Mouse (Mus musculus) right cerebral cortex, postnatal 36 days (tissue): Measurements from ENCODE around the gene Syt8.
"Not testable (repeated sequence)": the region's sequence is repeated elsewhere in the genome, so short reads cannot be mapped to it uniquely, and the experiment has no call there.

Experiments
- DNase-seq, 2 experiments: peaks; one replicate each; pipeline ENCODE4 v3.0.0; 2022; ENCODE audit warnings: low spot score in 2 of 2, mixed read lengths in 1 of 2

The Syt8 gene

GRCm38 (mm10) chr7:142434137-142434865 is at the start of gene Syt8:
Gene Syt8, plus strand, starts transcription at chr7:142434850.
- no peak for DNase-seq

GRCm38 (mm10) chr7:142385742-142386403 is 48.8 kb upstream of the Syt8 start:
- DNase-seq = no peak

GRCm38 (mm10) chr7:142386621-142387201 is 47.9 kb upstream of the Syt8 start:
- DNase-seq = no peak

GRCm38 (mm10) chr7:142387419-142388148 is 47.1 kb upstream of the Syt8 start, which contains the start of gene Ctsd:
Gene Ctsd, minus strand, starts transcription at chr7:142388038.
- DNase-seq = peak; percentile 96 to 97

GRCm38 (mm10) chr7:142388198-142388597 is 46.5 kb upstream of the Syt8 start:
- DNase-seq = no peak

GRCm38 (mm10) chr7:142388740-142389139 is 45.9 kb upstream of the Syt8 start:
- no peak for DNase-seq

- no peak for DNase-seq
Measured at GRCm38 (mm10) chr7:142389961-142390650, 44.5 kb upstream of the Syt8 start.

- no peak for DNase-seq
Measured at GRCm38 (mm10) chr7:142391108-142391507, 43.5 kb upstream of the Syt8 start.

GRCm38 (mm10) chr7:142391609-142392008 is 43.0 kb upstream of the Syt8 start:
- no peak for DNase-seq

- no peak for DNase-seq
Measured at GRCm38 (mm10) chr7:142393191-142393590, 41.5 kb upstream of the Syt8 start.

GRCm38 (mm10) chr7:142394261-142395190 is 40.1 kb upstream of the Syt8 start:
- DNase-seq = no peak

- DNase-seq = no peak
Measured at GRCm38 (mm10) chr7:142395472-142395871, 39.2 kb upstream of the Syt8 start.

GRCm38 (mm10) chr7:142396611-142397010 is 38.0 kb upstream of the Syt8 start:
- no peak for DNase-seq

- no peak for DNase-seq
Measured at GRCm38 (mm10) chr7:142398052-142398451, 36.6 kb upstream of the Syt8 start.

- no peak for DNase-seq
Measured at GRCm38 (mm10) chr7:142399250-142399649, 35.4 kb upstream of the Syt8 start.

- DNase-seq = peak in 1 of 2 experiments; percentile 56
Measured at GRCm38 (mm10) chr7:142400112-142400749, 34.4 kb upstream of the Syt8 start.

GRCm38 (mm10) chr7:142400750-142401142 is 33.9 kb upstream of the Syt8 start:
- no peak for DNase-seq

GRCm38 (mm10) chr7:142403591-142403990 is 31.1 kb upstream of the Syt8 start:
- no peak for DNase-seq

- DNase-seq = not testable (repeated sequence)
Measured at GRCm38 (mm10) chr7:142405134-142405533, 29.5 kb upstream of the Syt8 start.

- no peak for DNase-seq
Measured at GRCm38 (mm10) chr7:142407935-142408334, 26.7 kb upstream of the Syt8 start.
